Mouse (Mus musculus): Measurements from ENCODE around the gene Bcas3.

The Bcas3 gene

GRCm38 (mm10) chr11:85352539-85353380 is at the start of gene Bcas3:
Bcas3 (plus strand) TSS chr11:85353167.
- DNase-seq (ENCODE audit: low spot score) = peak; percentile 99

- no peak for DNase-seq (ENCODE audit: low spot score)
Measured at GRCm38 (mm10) chr11:85306577-85307260, 46.2 kb upstream of the Bcas3 start.

GRCm38 (mm10) chr11:85308799-85309198 is 44.2 kb upstream of the Bcas3 start:
- DNase-seq (ENCODE audit: low spot score) = no peak

GRCm38 (mm10) chr11:85310407-85310712 is 42.6 kb upstream of the Bcas3 start:
- DNase-seq (ENCODE audit: low spot score) = no peak

GRCm38 (mm10) chr11:85310713-85311574 is 42.0 kb upstream of the Bcas3 start, which contains the start of gene Ppm1d:
Ppm1d (plus strand) TSS chr11:85311244.
- DNase-seq (ENCODE audit: low spot score) = peak; percentile 99

GRCm38 (mm10) chr11:85311645-85312490 is 41.1 kb upstream of the Bcas3 start:
- DNase-seq (ENCODE audit: low spot score) = peak; percentile 40

GRCm38 (mm10) chr11:85312818-85313217 is 40.1 kb upstream of the Bcas3 start:
- peak; percentile 77 for DNase-seq (ENCODE audit: low spot score)

- no peak for DNase-seq (ENCODE audit: low spot score)
Measured at GRCm38 (mm10) chr11:85313361-85313760, 39.6 kb upstream of the Bcas3 start.

- no peak for DNase-seq (ENCODE audit: low spot score)
Measured at GRCm38 (mm10) chr11:85323567-85324330, 29.2 kb upstream of the Bcas3 start.

GRCm38 (mm10) chr11:85328717-85329116 is 24.2 kb upstream of the Bcas3 start:
- DNase-seq (ENCODE audit: low spot score) = no peak

GRCm38 (mm10) chr11:85329167-85329894 is 23.6 kb upstream of the Bcas3 start:
- peak; percentile 75 for DNase-seq (ENCODE audit: low spot score)

GRCm38 (mm10) chr11:85334778-85335177 is 18.2 kb upstream of the Bcas3 start:
- no peak for DNase-seq (ENCODE audit: low spot score)

- DNase-seq (ENCODE audit: low spot score) = no peak
Measured at GRCm38 (mm10) chr11:85339173-85339831, 13.7 kb upstream of the Bcas3 start.

- no peak for DNase-seq (ENCODE audit: low spot score)
Measured at GRCm38 (mm10) chr11:85340070-85340616, 12.8 kb upstream of the Bcas3 start.

- no peak for DNase-seq (ENCODE audit: low spot score)
Measured at GRCm38 (mm10) chr11:85353819-85354218, 852 bp downstream of the Bcas3 start.

- no peak for DNase-seq (ENCODE audit: low spot score)
Measured at GRCm38 (mm10) chr11:85359641-85360040, 6.7 kb downstream of the Bcas3 start.

GRCm38 (mm10) chr11:85361621-85362020 is 8.7 kb downstream of the Bcas3 start:
- DNase-seq (ENCODE audit: low spot score) = no peak

- DNase-seq (ENCODE audit: low spot score) = no peak
Measured at GRCm38 (mm10) chr11:85366168-85366567, 13.2 kb downstream of the Bcas3 start.

- no peak for DNase-seq (ENCODE audit: low spot score)
Measured at GRCm38 (mm10) chr11:85367823-85368222, 14.9 kb downstream of the Bcas3 start.
